Mouse (Mus musculus): ENCODE data around the gene Elp4. TPM values are rescaled to one million over a fixed set of nuclear protein-coding genes. Genes with fewer than 3 reads are reported as not detected.

Gene Elp4
- 10 to 100 TPM; 10.4 to 14.9 (median 13.1) TPM for total RNA-seq (2022)

- peak; percentile 99 for DNase-seq (ENCODE audit: low spot score)
These were observed at the start of gene Elp4, which contains the start of gene Immp1l for GRCm38 (mm10) chr2:105903896-105904756. Elp4 (minus strand) TSS chr2:105904564. Immp1l (plus strand) TSS chr2:105904638.

DNA sequence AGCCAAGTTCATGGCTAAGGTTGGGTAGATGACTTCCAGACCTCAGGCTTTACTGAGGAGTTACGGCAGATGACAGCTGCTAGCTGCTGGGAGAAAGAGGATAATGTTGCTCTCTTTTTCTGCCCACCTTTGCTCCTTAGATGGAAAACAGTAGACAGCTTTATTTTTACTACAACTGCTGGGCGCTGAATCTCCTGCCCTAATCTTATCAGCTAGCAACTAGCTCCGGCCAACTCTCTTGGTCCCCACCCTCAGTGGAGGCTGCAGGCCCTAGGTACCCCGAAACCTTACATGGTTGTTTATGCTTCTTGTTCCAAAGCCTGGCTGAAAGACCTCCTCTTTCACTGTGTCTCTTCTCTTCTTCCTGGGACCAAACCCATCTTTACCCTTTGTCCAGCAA, 49.5 kb upstream of the Elp4 start:
- DNase-seq (ENCODE audit: low spot score): no peak

GRCm38 (mm10) chr2:105951350-105951940, 47.1 kb upstream of the Elp4 start:
- DNase-seq (ENCODE audit: low spot score): no peak

DNA sequence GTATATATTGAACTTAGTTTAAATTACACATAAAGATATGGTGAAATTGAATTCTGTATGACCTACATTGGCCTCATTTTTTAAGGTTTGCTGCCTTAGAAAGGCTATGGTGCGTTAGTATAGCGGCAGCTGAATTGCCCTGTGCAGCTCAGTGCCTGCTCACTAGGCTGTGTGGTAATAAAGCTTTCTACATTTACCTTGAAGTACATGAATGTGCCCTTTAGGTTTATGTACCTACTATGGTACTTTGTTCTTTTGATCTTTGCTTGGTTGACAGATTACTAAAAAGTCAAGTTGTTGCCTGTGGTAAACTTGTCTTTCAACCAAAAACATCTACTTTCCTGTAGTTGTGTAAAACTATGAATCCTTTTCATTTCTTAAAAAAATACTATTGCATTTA, 45.8 kb upstream of the Elp4 start:
- no peak for DNase-seq (ENCODE audit: low spot score)

DNA sequence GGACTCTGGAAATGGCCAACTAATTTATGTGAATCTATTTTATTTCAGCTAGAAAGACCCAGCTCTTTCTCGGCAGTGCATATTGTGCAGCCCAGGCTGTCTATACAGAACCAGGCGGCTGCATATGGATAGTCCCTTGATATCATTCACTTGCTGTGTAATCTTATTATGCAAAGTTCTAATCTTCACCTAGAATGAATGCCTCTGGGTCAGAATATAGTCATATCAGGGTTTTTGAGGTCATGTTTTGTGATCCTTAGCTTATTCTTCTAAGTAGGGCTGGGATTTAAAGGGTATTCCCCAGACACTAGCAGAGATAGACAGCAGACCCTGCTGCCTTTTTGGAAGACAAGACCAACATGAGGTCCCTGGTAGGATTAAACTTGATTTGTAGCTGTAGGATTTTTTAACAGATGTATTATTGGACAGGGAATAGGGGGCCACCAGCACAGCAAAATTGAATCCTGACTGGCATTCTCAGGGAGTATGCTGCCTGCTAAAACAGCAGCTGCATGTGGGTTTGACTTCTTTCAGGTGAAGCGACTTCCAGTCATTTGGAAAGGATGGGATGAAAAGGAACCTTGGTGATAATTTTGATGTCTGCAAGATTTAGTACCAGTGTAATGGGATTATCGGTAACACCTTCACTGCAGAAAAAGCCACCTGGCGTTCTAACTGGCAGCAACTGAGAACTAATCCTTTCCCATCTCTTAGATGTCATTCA, 13.4 kb upstream of the Elp4 start:
- DNase-seq (ENCODE audit: low spot score): no peak

DNA sequence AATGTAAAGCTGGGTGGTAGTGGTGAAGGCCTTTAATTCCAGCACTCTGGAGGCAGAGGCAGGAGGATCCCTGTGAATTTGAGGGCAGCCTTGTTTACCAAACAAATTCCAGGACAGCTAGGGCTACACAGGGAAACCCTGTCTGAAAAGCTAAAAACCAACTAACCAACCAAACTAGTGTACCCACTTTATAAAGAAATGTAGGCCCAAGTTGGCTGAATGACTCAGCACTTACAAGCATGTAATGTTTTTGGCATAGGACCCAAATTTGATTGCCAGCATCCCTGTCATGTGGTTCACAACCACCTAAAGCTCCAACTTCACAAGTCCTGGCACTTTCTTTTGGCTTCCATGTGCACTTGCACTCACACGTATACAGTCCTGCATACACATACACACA, 12.3 kb upstream of the Elp4 start:
- DNase-seq (ENCODE audit: low spot score): no peak

- no peak for DNase-seq (ENCODE audit: low spot score)
These were observed 9.4 kb upstream of the Elp4 start for GRCm38 (mm10) chr2:105913655-105914366.

- no peak for DNase-seq (ENCODE audit: low spot score)
These were observed 6.2 kb upstream of the Elp4 start for GRCm38 (mm10) chr2:105910611-105911010.

DNA sequence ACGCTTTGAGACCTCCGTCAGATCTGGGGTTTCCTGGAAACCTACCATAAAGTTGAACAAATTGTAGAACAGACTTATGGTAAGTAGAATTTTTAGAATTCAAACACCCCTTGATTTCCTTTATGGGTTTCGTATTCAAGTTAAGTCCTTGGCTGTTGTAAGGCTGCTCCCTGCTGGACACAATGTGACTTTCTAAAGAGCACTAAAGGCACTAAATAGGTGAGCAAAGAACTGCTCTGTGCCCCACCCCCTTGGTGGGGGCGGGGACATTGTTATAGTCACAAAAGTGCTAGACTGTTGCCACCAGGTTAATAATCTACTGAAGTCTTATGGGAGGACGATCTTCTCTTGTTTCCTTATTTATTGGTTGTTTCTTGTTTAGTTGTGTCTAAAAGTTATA, 4.0 kb upstream of the Elp4 start:
- DNase-seq (ENCODE audit: low spot score): no peak

DNA sequence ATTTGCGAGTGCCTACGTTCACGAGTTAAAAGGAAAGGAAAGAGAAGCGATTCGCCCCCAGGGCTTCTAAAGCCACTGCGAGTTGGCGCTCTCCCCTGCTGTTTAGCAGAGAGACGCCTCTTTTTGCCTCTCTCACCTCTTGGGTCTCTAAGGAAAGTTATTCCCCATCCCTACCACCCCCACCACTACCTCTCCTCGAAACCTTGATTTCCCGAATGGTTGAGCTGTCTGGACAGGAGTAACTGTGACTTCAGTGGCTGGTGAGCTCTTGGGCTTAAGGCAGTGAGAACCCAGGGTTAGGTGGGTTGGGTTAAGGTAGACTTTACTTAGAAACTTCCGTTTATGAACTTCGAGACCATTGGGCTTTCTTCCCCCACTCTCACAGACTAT, 388 bp upstream of the Elp4 start:
- DNase-seq (ENCODE audit: low spot score): no peak

- DNase-seq (ENCODE audit: low spot score): no peak
These were observed 13.5 kb downstream of the Elp4 start for GRCm38 (mm10) chr2:105890816-105891215.

- no peak for DNase-seq (ENCODE audit: low spot score)
These were observed 31.0 kb downstream of the Elp4 start for GRCm38 (mm10) chr2:105873403-105873802.

- DNase-seq (ENCODE audit: low spot score): peak; percentile 31
These were observed 49.6 kb downstream of the Elp4 start for GRCm38 (mm10) chr2:105854740-105855139.

DNA sequence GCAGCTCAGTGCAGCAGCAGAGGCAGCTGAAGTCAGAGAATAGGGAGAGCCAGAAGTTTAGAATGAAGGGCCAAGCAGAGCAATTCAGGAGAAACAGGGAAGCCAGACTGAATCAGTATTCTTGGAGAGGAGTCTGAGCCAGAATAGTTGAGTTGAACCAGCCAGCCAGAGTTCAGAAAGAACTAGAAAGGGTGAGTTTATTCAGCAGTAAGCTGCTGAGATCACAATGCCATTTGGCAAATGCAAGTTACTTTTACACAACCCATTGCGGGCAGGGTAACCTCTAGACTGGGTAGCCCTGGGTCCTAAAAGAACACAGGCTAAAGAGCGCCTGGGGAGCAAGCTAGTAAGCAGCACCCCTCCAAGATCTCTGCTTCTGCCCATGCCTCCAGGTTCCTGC, 51.4 kb downstream of the Elp4 start:
- DNase-seq (ENCODE audit: low spot score): no peak

DNA sequence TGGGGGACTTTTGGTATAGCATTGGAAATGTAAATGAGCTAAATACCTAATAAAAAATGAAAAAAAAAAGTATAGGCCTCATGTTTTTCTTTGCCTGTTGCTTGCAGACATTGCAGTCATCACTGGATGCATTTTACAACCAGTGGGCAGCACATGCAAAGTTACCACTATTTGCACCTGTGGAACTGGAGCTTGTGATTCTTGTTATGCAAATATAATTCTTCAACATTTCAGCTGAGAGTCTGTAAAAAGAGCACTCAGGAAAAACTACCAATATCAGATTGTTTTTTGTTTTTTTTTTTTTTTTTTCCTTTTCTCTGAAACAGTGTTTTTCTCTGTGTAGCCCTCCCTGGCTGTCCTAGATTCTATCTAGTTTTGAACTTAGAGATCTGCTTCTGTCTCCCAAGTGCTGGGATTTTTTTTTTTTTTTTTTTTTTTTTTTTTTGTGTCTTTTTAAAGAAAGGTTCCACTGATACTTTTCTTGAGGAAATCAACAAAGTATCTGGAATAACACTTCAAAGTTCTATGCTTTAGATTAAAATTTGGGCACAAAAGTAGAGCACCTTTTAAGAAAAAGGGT, 52.6 kb downstream of the Elp4 start:
- DNase-seq (ENCODE audit: low spot score): no peak

DNA sequence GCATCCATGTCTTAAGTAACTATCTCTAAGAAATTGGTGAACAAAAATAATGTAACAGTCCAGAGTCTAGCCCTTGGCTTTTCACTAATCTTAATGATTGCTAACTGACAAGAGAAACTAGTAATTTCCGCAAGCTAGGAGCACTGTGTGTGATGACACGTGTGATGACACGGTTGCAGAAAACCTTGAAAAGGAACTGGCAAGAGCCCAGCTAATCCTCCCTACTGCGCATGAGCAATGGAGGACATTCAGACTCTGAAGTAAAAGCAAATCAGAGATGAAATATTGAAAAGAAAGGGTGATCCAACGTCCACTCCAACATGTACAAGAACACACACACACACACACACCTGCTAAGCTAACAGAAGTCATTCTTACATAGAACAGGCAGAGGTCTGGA, 61.2 kb downstream of the Elp4 start:
- no peak for DNase-seq (ENCODE audit: low spot score)

- no peak for DNase-seq (ENCODE audit: low spot score)
These were observed 86.4 kb downstream of the Elp4 start for GRCm38 (mm10) chr2:105817965-105818364.

- peak; percentile 14 for DNase-seq (ENCODE audit: low spot score)
These were observed 89.2 kb downstream of the Elp4 start for GRCm38 (mm10) chr2:105815170-105815569.

- no peak for DNase-seq (ENCODE audit: low spot score)
These were observed 91.3 kb downstream of the Elp4 start for GRCm38 (mm10) chr2:105813041-105813440.

GRCm38 (mm10) chr2:105810286-105810685, 94.1 kb downstream of the Elp4 start:
- DNase-seq (ENCODE audit: low spot score): no peak

GRCm38 (mm10) chr2:105806571-105806970, 97.8 kb downstream of the Elp4 start:
- no peak for DNase-seq (ENCODE audit: low spot score)

DNA sequence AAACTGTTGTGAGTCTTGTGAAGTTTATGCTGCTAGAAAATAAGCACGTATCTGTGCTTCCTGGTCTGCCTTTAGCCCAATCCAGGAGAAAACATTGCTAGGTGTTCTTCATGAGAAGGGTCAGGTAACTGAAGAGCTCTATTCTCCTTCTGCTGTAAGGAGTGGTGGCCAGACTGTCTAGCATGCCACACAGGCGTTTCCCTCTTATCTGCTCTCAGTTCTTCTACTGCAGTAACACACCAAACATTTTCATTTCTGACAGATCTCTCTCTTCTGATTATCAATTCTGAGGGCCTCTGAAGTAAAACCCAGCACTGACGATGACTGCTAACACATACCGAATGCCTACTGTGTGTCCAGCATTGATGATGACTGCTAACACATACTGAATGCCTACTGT, 98.3 kb downstream of the Elp4 start:
- no peak for DNase-seq (ENCODE audit: low spot score)
